Mouse (Mus musculus) heart, adult 9 months (tissue): ENCODE results near the gene Rab30.
A peak's percentile ranks its signal among the peaks of the same experiment; 100 is the strongest.

Experiments
- DNase-seq, 2 experiments: peaks; one replicate each; pipeline ENCODE4 v3.0.0; 2022; ENCODE audit warnings: low spot score in 2 of 2

Gene Rab30

DNA sequence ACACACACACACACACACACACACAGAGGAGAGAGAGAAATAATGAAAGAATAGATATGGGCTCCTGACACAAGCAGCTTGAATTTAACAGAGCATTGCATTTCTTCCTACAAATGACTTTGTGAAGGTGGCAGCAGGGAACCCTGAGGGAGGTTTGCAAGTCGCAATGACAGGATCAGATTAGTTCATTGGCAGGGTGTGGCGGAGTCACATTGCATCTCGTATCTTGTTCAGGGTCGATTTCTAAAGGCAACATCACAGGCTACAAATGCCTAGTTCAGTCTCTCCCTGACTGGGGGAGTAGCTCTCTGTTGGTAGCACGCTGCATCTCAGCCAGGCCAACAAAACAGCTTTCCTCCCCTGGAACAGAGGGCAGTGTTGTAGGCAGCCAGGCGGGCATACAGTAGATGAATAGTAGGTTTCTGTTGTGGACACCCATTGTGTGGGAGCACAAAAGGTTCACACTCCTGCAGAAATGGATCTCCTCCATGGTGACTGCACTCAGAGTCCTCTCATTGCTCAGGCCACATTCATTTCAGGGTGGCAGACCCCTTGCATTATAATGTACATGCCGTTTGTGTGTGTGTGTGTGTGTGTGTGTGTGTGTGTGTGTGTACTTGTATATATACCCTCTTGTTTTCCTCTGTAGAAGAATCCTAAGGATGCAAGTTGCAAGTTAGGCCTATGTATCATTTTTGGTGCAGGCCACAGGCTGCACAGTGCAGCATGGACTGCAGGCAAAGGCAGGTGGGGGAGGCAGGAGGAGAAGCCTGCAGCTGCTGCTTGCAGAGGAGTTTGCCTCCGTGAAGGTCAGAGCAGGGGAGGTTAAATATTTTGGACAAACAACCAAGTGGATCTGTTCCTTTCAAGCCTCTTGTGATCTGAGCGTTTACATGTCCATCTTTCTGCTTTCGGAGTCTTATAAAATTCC lies 58.5 kb downstream of the Rab30 start:
- DNase-seq = no peak

- no peak for DNase-seq
Measured at GRCm38 (mm10) chr7:92802158-92802557, 60.8 kb downstream of the Rab30 start.

DNA sequence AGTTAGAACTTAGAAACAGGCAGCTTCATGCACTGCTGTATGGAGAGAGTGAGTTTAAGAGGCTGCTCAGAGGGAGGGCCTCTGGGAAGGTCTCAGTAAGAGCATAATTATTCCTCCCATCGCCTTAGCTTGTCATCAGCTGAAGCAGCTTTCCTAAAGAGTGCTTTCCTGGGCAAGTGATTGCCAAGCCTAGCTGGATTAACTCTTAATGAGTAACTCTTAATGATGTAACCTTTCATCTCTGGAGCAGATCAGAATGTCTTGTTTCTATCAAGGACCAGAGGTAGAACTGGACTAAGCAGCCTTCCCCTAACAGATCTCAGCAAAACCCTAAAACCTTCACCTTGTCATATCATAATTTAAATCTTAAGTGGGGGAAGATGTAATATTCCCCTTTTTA lies 61.8 kb downstream of the Rab30 start:
- DNase-seq = no peak

DNA sequence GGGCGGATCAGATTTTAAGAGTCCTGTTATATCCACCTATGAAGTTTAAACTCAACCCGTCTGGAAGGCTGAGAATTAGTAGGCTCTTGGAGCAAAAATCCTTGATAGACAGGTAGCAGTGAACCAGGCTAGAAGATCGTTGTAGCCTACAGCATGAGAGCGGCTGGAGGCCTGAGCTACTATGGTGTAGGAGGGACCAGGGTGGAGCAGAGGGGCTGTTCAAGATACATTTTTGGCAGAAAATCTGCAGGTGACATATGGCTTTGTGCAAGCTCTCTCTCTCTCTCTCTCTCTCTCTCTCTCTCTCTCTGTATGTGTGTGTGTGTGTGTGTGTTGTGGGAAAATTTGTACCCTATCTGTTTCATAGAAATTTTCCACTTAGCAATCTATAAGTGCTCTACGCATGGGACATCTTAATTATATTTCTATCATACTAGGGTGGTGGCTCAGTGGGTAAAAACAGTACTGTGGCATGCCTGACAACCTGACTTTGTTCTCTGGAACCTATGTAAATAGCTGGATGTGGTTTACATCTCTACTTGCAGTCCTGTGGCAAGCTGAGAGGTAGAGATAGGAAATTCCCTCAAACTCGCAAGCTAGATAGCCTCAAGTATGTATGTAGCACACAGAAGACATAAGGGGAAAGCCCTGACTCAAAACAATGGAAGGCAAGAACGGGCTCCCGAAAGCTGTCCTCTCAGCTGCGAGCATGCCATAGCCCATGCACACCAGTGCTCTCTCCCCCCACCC lies 63.7 kb downstream of the Rab30 start:
- DNase-seq = no peak

- no peak for DNase-seq
Measured at GRCm38 (mm10) chr7:92806512-92807188, 65.2 kb downstream of the Rab30 start.

DNA sequence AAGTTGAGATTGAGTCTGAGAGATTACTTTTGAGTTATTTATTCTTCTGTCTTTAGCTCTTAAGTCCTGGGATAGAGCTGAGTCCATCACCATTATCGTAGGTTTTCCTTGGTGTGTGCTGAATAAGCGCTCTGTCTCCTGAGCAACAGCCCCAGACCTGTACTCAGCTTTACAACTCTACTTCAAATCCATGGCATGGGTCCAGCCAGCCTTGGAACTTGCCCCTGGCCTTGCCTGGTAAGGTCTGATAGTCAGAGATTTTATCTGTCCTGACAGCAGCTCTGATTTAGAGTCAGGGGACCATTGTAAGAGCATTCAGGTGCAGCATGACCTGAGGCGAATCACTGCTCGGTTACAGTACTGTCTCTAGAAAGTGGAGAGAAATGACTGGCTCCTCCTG lies 66.1 kb downstream of the Rab30 start:
- no peak for DNase-seq

DNA sequence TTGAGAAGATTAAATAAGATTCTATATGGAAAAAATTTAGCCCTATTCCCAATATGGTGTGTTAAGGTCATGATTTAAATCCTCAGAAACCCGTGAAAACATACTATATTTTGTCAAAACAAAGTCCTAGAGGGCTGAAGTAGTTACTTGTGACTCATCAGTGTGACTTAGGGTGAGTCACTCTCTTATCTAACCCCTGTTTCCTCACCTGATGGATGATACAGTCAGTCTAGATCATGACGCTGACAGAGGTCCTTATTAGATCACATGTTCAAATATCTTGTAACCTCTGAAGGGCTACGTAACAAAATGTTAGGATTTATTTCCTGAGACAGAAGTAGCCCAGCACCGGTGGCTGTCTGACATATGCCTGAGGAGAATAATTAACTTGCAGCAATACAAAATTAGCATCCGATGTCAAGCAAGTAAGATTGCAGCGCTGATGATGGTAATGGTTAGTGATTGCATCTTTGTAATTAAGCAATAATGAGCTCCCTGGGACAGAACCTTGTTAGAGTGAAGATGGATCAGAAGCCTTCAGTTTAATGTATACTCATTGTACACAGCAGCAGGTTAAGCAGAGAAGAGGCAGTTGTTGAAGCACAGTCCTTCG lies 70.4 kb downstream of the Rab30 start:
- no peak for DNase-seq

DNA sequence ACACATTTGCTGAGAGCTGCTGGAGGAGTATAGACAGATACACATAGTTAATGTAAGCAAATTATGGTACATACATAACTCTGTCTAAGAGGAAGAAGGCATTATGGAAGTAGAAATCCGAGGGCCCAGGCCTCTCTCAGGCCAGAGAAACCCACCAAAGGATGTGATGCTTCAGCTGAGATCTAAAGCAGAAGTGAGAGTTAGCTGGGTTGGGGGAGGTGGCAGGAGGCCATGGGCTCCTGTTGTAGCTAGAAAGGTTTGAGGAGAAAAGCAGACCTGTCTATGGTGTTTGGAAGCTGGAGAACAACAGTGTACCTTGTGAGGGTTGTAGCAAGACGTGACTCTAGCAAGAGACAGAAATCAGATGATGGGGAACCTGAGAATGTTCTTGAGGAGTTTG lies 75.8 kb downstream of the Rab30 start:
- no peak for DNase-seq

DNA sequence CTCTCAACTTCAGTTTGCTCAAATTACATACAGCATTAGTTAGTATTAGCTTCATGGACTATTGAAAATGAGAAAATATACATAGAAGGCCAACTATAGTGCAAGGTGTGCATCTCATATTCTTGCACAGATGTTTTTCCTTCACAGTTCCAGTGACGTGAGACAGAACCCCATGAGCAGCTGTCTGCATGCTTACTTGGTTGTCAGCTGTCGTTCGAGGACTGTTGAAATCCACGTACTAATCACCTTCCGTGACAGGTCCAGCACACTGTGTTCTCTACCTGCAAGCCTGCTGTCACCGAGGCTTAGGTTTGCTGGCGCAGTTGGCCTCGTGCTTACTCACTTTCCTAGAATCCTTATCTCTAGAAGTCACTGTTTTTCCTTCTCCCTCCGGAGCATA lies 76.5 kb downstream of the Rab30 start:
- DNase-seq = no peak

GRCm38 (mm10) chr7:92819656-92820055 lies 78.3 kb downstream of the Rab30 start:
- no peak for DNase-seq

- no peak for DNase-seq
Measured at GRCm38 (mm10) chr7:92820410-92820809, 79.0 kb downstream of the Rab30 start.

GRCm38 (mm10) chr7:92820941-92821465 lies 79.6 kb downstream of the Rab30 start:
- no peak for DNase-seq

GRCm38 (mm10) chr7:92821871-92822270 lies 80.5 kb downstream of the Rab30 start:
- peak in 1 of 2 experiments; percentile 7 for DNase-seq

- no peak for DNase-seq
Measured at GRCm38 (mm10) chr7:92822409-92823101, 81.2 kb downstream of the Rab30 start.

- no peak for DNase-seq
Measured at GRCm38 (mm10) chr7:92826248-92826647, 84.8 kb downstream of the Rab30 start.

DNA sequence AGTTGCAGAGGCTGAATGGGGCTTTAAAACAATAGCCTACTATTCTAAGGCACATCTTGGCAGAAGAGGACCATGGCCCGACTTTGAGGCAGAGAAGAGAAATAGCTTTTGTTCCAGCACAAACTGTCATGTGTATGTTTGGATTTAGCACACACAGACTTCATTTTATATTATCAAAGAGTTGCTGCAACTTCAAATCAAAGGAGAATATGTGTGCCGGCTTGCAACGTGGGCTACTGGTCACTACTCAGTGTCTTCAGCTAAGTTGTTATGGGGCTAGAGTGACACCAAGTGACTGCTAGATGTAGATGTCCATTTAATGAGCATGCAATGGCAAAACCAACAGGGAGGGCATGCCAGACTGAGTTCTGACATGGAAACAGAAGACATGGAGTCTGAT lies 86.6 kb downstream of the Rab30 start:
- peak in 1 of 2 experiments; percentile 33 for DNase-seq

DNA sequence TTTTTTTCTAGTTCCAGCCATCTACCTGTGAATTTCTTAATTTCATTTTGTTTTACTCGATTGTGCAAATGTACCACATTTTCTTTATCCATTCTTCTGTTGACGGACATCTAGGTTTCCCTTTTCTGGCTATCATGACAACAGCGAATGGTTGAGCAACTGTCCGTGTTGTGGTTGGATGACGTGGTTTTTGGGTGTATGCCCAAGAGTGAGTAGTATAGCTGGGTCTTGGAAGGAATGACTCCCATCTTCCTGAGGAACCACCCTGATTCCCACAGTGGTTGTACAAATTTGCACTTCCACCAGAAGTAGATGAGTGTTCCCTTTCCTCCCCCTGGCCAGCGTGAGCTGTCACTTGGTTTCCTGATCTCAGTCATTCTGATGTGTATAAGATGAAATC lies 91.0 kb downstream of the Rab30 start:
- no peak for DNase-seq

GRCm38 (mm10) chr7:92834391-92834790 lies 93.0 kb downstream of the Rab30 start:
- DNase-seq = no peak

DNA sequence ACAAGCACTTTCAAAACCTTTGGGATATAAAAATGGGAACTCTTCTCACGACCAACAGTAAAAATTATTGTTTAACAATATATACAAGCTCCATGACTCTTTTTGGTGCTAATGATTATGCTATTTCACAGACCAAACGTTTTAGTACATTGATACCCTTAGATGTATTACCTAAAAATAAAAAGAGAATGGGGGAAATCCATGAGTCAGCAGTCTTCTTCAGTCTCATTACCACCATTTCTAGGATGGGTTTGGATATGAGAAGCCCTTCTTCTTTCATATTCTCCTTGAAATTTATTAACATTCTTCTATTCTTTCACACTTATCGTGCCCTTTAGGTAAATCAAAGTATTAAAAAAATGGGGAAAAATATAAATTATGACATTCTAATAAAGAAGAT lies 95.0 kb downstream of the Rab30 start:
- DNase-seq = no peak

DNA sequence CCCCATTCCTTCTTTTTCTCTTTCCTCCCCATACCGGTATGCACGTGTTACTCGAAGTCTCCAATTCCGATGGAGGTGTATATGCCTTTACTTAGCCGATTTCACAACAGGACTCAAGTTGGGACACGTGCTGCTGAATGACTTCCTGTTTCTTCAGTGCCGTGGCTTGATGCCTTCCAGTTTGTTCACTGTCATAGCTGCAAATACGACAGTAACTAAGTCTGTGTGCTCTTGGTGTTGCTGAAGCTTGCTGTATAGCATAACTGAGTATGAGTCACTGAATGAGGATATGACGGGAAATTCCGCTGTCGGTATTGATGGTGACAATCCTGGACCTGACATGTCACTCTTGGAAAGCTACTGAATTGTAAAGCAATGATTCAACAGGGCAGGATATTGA lies 95.8 kb downstream of the Rab30 start:
- DNase-seq = no peak

- DNase-seq = no peak
Measured at GRCm38 (mm10) chr7:92837907-92838306, 96.5 kb downstream of the Rab30 start.
